Mouse (Mus musculus): ENCODE measurements around the gene Vmn1r135.
"Not testable (repeated sequence)": the region's sequence is repeated elsewhere in the genome, so short reads cannot be mapped to it uniquely, and the experiment has no call there.

The Vmn1r135 gene

DNA sequence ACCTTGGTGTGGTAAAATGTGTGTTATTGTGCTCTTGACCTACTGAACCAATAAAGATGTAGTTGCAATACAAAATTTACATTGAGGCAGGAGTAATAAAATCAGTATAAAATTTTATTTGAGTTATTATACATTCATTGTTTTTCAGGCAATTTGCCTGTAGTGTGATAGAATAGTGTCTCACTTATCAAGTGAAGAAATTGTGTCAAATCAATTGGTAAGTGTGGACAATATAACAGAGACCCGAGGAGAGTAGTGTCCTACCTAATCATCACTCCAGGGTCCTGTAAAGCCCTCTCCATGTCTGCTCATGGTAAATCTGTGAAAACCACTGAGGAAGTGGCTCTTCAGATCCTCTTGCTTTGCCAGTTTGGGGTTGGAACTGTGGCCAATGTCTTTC is at the start of gene Vmn1r135:
Gene Vmn1r135 (plus strand): TSS at position 301 of the 400 bp plus-strand sequence.
- not testable (repeated sequence) for DNase-seq (ENCODE audit: low spot score in 2 of 2)

DNA sequence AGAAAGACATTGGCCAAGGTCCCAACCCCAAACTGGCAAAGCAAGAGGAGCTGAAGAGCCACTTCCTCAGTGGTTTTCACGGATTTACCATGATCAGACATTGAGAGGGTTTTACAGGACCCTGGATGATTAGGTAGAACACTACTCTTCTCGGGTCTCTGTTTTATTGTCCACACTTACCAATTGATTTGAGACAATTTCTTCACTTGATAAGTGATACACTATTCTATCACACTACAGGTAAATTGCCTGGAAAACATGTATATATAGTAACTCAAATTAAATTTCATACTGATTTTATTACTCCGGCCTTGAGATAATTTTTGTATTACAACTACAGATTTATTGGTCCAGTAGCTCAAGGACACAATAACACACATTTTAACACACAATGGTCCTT is 35.5 kb upstream of the Vmn1r135 start, which contains the start of gene Gm4177:
Gene Gm4177 (minus strand): TSS at position 101 of the 400 bp plus-strand sequence.
- not testable (repeated sequence) for DNase-seq (ENCODE audit: low spot score in 2 of 2)

DNA sequence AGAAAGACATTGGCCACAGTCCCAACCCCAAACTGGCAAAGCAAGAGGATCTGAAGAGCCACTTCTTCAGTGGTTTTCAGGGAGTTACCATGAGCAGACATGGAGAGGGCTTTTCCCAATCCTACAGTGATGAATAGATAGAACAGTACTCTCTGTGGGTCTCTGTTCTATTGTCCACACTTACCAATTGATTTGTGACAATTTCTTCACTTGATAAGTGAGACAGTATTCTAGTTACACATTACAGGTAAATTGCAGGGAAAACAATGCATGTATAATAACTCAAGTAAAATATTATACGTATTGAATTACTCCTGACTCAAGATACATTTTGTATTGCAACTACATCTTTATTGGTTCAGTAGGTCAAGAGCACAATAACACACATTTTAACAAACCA is 12.0 kb downstream of the Vmn1r135 start, which contains the start of gene Gm5725:
Gene Gm5725 (minus strand): TSS at position 101 of the 400 bp plus-strand sequence.
- not testable (repeated sequence) for DNase-seq (ENCODE audit: low spot score in 2 of 2)
